Mouse (Mus musculus) forebrain, embryonic 10.5 days (tissue): ENCODE results near the gene Tmem267. TPM values are rescaled to one million over a fixed set of nuclear protein-coding genes. Genes with fewer than 3 reads are reported as not detected.
"Not testable (repeated sequence)": the region's sequence is repeated elsewhere in the genome, so short reads cannot be mapped to it uniquely, and the experiment has no call there.

Experiments used
- DNase-seq: peaks from one replicate; pipeline ENCODE4 v3.0.0-alpha.2; 2017; ENCODE audit warnings: low spot score; ENCODE audit errors: extremely low spot score
- H3K27ac ChIP-seq: fragments of 300-500 bp; sonication (generic); 2 replicates; pipeline ENCODE4 v1.5.1; 2016; ENCODE audit warnings: mild to moderate bottlenecking
- H3K27me3 ChIP-seq: fragments of 300-500 bp; sonication (generic); 2 replicates; pipeline ENCODE4 v1.6.1; 2016; ENCODE audit warnings: mild to moderate bottlenecking; ENCODE audit not compliant: poor library complexity, severe bottlenecking
- H3K36me3 ChIP-seq: fragments of 300-500 bp; sonication (generic); replicated peaks from 2 replicates; pipeline ENCODE4 v1.6.1; 2016; ENCODE audit warnings: mild to moderate bottlenecking, moderate library complexity
- H3K4me1 ChIP-seq: fragments of 300-500 bp; sonication (generic); 2 replicates; pipeline ENCODE4 v1.6.1; 2016
- H3K4me3 ChIP-seq: fragments of 300-500 bp; sonication (generic); 2 replicates; pipeline ENCODE4 v1.5.1; 2016; ENCODE audit warnings: mild to moderate bottlenecking, moderate library complexity
- H3K9me3 ChIP-seq: fragments of 300-500 bp; sonication (generic); 2 replicates; pipeline ENCODE4 v1.6.1; 2016; ENCODE audit warnings: mild to moderate bottlenecking, moderate library complexity
- WGBS: fragments of 180-500 bp; shearing (Covaris S2); methylation state at CpG from one replicate; pipeline ENCODE4 v1.1.7; 2016; 5-methylcytosine and 5-hydroxymethylcytosine counted together
- polyA plus RNA-seq: library from polyadenylated mRNA; unstranded; fragments of >200 nt; fragmentation: Nextera tagmentation; extraction: Ambion mirVana; gene quantifications from 2 replicates; pipeline ENCODE4 v1.2.1, GENCODE M21; 2016

Tmem267 gene
- polyA plus RNA-seq, 1 experiment from 2014 or later, result 2.2 TPM

- not testable (repeated sequence) for H3K4me1 ChIP-seq, H3K4me3 ChIP-seq, H3K27me3 ChIP-seq, H3K36me3 ChIP-seq, H3K27ac ChIP-seq
- peak; percentile 70 for DNase-seq
- 69% methylated on average over 16 of the region's 16 CpGs for WGBS
- peaks cover 21% of the 10 kb centered on the region for H3K9me3 ChIP-seq
These were observed 108.7 kb downstream of the Tmem267 start for GRCm38 (mm10) chr13:119596321-119597211.

GRCm38 (mm10) chr13:119598466-119598865, 110.6 kb downstream of the Tmem267 start:
- not testable (repeated sequence) for H3K27ac ChIP-seq, H3K4me1 ChIP-seq, H3K27me3 ChIP-seq

GRCm38 (mm10) chr13:119599066-119599465, 111.2 kb downstream of the Tmem267 start:
- not testable (repeated sequence) for H3K27ac ChIP-seq, H3K36me3 ChIP-seq, H3K27me3 ChIP-seq, DNase-seq, H3K4me3 ChIP-seq, H3K4me1 ChIP-seq
- whole genome bisulfite sequencing, result 68% methylated on average over 12 of the region's 12 CpGs
- H3K9me3 ChIP-seq, result peaks cover 32% of the 10 kb centered on the region

More at GRCm38 (mm10) chr13:119598466-119598865, 110.6 kb downstream of the Tmem267 start:
- not testable (repeated sequence) for H3K4me3 ChIP-seq, H3K36me3 ChIP-seq
- DNase-seq, result peak; percentile 41
- peaks cover 26% of the 10 kb centered on the region for H3K9me3 ChIP-seq

GRCm38 (mm10) chr13:119599498-119599897, 111.7 kb downstream of the Tmem267 start:
- not testable (repeated sequence) for H3K36me3 ChIP-seq, H3K4me1 ChIP-seq, H3K4me3 ChIP-seq, H3K27ac ChIP-seq, DNase-seq, H3K27me3 ChIP-seq
- 62% methylated on average over 2 of the region's 2 CpGs for WGBS
- H3K9me3 ChIP-seq, result peaks cover 34% of the 10 kb centered on the region

GRCm38 (mm10) chr13:119600166-119600565, 112.3 kb downstream of the Tmem267 start:
- not testable (repeated sequence) for H3K4me1 ChIP-seq, H3K36me3 ChIP-seq, H3K27ac ChIP-seq, H3K27me3 ChIP-seq, H3K4me3 ChIP-seq
- DNase-seq, result peak; percentile 89
- peaks cover 38% of the 10 kb centered on the region for H3K9me3 ChIP-seq

GRCm38 (mm10) chr13:119602688-119603331, 115.0 kb downstream of the Tmem267 start:
- not testable (repeated sequence) for H3K4me3 ChIP-seq, H3K27ac ChIP-seq, H3K4me1 ChIP-seq, H3K27me3 ChIP-seq, H3K36me3 ChIP-seq
- 53% methylated on average over 13 of the region's 13 CpGs for WGBS
- DNase-seq, result peak; percentile 78
- H3K9me3 ChIP-seq, result peaks cover 23% of the 10 kb centered on the region

GRCm38 (mm10) chr13:119603890-119604289, 116.1 kb downstream of the Tmem267 start:
- H3K4me1 ChIP-seq, H3K36me3 ChIP-seq, H3K4me3 ChIP-seq, H3K27me3 ChIP-seq, H3K27ac ChIP-seq, DNase-seq: not testable (repeated sequence)
- H3K9me3 ChIP-seq, result peaks cover 23% of the 10 kb centered on the region
- WGBS, result 95% methylated on average over 8 of the region's 8 CpGs

- not testable (repeated sequence) for DNase-seq, H3K36me3 ChIP-seq, H3K27ac ChIP-seq, H3K4me1 ChIP-seq, H3K27me3 ChIP-seq, H3K4me3 ChIP-seq
- peaks cover 23% of the 10 kb centered on the region for H3K9me3 ChIP-seq
- 92% methylated on average over 8 of the region's 9 CpGs for WGBS
These were observed 116.5 kb downstream of the Tmem267 start for GRCm38 (mm10) chr13:119604322-119604721.

GRCm38 (mm10) chr13:119618841-119619240, 131.0 kb downstream of the Tmem267 start:
- H3K27ac ChIP-seq, result no peak overlapping the region
- H3K4me3 ChIP-seq, result no peak overlapping the region
- H3K36me3 ChIP-seq, result no peaks in the 10 kb centered on the region
- H3K4me1 ChIP-seq, result no peaks in the 10 kb centered on the region
- DNase-seq, result no peak
- WGBS, result 94% methylated on average over 3 of the region's 3 CpGs
- peaks cover 3% of the 10 kb centered on the region for H3K9me3 ChIP-seq
- no peaks in the 10 kb centered on the region for H3K27me3 ChIP-seq

GRCm38 (mm10) chr13:119619735-119620134, 131.9 kb downstream of the Tmem267 start:
- Histone ChIP-seq H3K36me3 (no peaks in the 10 kb centered on the region), H3K4me3 (no peak overlapping the region), H3K27me3 (no peaks in the 10 kb centered on the region), H3K4me1 (no peaks in the 10 kb centered on the region), H3K9me3 (peaks cover 4% of the 10 kb centered on the region), H3K27ac (no peak overlapping the region)
- WGBS, result 86% methylated on average over 3 of the region's 3 CpGs
- no peak for DNase-seq

GRCm38 (mm10) chr13:119623634-119624033, 135.8 kb downstream of the Tmem267 start, which contains the start of gene Ccl28:
TSS of gene Ccl28 (plus strand) at chr13:119623819.
- H3K27me3 ChIP-seq, result no peaks in the 10 kb centered on the region
- no peaks in the 10 kb centered on the region for H3K4me1 ChIP-seq
- peaks cover 4% of the 10 kb centered on the region for H3K9me3 ChIP-seq
- H3K27ac ChIP-seq, result no peak within 1 kb of the TSS
- no peak for DNase-seq
- H3K36me3 ChIP-seq, result no peaks in the 10 kb centered on the region
- 86% methylated on average over 6 of the region's 6 CpGs for WGBS
- H3K4me3 ChIP-seq, result no peak within 1 kb of the TSS

GRCm38 (mm10) chr13:119625952-119626351, 138.1 kb downstream of the Tmem267 start:
- not testable (repeated sequence) for H3K36me3 ChIP-seq, DNase-seq, H3K9me3 ChIP-seq, H3K4me3 ChIP-seq, H3K4me1 ChIP-seq, H3K27me3 ChIP-seq, H3K27ac ChIP-seq
- 86% methylated on average over 5 of the region's 5 CpGs for WGBS

- H3K4me1 ChIP-seq, result no peaks in the 10 kb centered on the region
- H3K36me3 ChIP-seq, result no peaks in the 10 kb centered on the region
- H3K27ac ChIP-seq, result peak overlapping the region; percentile 85
- H3K4me3 ChIP-seq, result peak overlapping the region; percentile 60
- DNase-seq, result peak; percentile 88
- peaks cover 5% of the 10 kb centered on the region for H3K27me3 ChIP-seq
- 3% methylated on average over 29 of the region's 33 CpGs for WGBS
- H3K9me3 ChIP-seq, result no peaks in the 10 kb centered on the region
These were observed 143.8 kb downstream of the Tmem267 start for GRCm38 (mm10) chr13:119631482-119632155.
